Mouse (Mus musculus) MEL (cell line): ENCODE measurements at regions not wholly inside any gene's neighbourhood (a gene's known extent, or its start where the extent isn't known, plus 50 kb on each side); places are given as distances from the start of the nearest gene placed in this dataset.

ENCODE experiments used
- DNase-seq: peaks from one replicate; pipeline ENCODE4 v3.0.0; 2011; ENCODE audit warnings: low read depth, low spot score
- H3K27ac ChIP-seq: 2 replicates; pipeline ENCODE4 v1.5.1; 2012; ENCODE audit warnings: low read depth, mild to moderate bottlenecking, control low read depth, low read length, moderate library complexity; ENCODE audit not compliant: control insufficient read depth
- H3K27me3 ChIP-seq, 2 experiments: fragments of 150-350 bp in 1 of 2; sonication (generic) in 1 of 2; 2 replicates each; pipeline ENCODE4 v1.6.1; 2012; ENCODE audit warnings: low read length in 2 of 2, mild to moderate bottlenecking in 2 of 2, improper control_type of control experiment in 1 of 2, moderate library complexity in 1 of 2; ENCODE audit not compliant: insufficient read depth in 2 of 2, control insufficient read depth in 1 of 2
- H3K36me3 ChIP-seq, 2 experiments: 2 replicates each; pipeline ENCODE4 v1.6.1; 2012 to 2014; ENCODE audit warnings: low read length in 2 of 2, improper control_type of control experiment in 1 of 2, inconsistent platforms in 1 of 2, mild to moderate bottlenecking in 1 of 2; ENCODE audit not compliant: insufficient read depth in 2 of 2, control insufficient read depth in 1 of 2
- H3K4me1 ChIP-seq, 2 experiments: fragments of 150-350 bp in 1 of 2; sonication (generic) in 1 of 2; 2 replicates each; pipeline ENCODE4 v1.6.1; 2012; ENCODE audit warnings: low read length in 2 of 2, improper control_type of control experiment in 1 of 2, mild to moderate bottlenecking in 1 of 2; ENCODE audit not compliant: insufficient read depth in 2 of 2, control insufficient read depth in 1 of 2
- H3K4me3 ChIP-seq, 2 experiments: fragments of 150-350 bp in 1 of 2; sonication (generic) in 1 of 2; 2 replicates each; pipeline ENCODE4 v1.5.1; 2012; ENCODE audit warnings: low read depth in 2 of 2, low read length in 2 of 2, mild to moderate bottlenecking in 2 of 2, moderate library complexity in 2 of 2, control low read depth in 1 of 2, improper control_type of control experiment in 1 of 2; ENCODE audit not compliant: control insufficient read depth in 1 of 2, insufficient read depth in 1 of 2
- H3K79me2 ChIP-seq: 2 replicates; pipeline ENCODE4 v1.6.1; 2012; ENCODE audit warnings: mild to moderate bottlenecking, low read length, moderate library complexity; ENCODE audit not compliant: control insufficient read depth, poor library complexity, insufficient read depth
- H3K9ac ChIP-seq: 2 replicates; pipeline ENCODE4 v1.6.1; 2012; ENCODE audit warnings: low read depth, mild to moderate bottlenecking, control low read depth, low read length, moderate library complexity; ENCODE audit not compliant: control insufficient read depth, poor library complexity, severe bottlenecking
- H3K9me3 ChIP-seq: fragments of 150-350 bp; sonication (generic); replicated peaks from 2 replicates; pipeline ENCODE4 v1.6.1; 2012; ENCODE audit warnings: mild to moderate bottlenecking, low read length, improper control_type of control experiment, moderate library complexity; ENCODE audit not compliant: insufficient read depth
- CHD1 ChIP-seq: IDR thresholded peaks from 2 replicates; pipeline ENCODE4 v1.6.1; 2012; ENCODE audit warnings: low read depth, mild to moderate bottlenecking, inconsistent platforms, low read length, improper control_type of control experiment
- CTCF ChIP-seq, 3 experiments: IDR thresholded peaks in 2 of 3; conservative IDR thresholded peaks in 1 of 3; 2 replicates each; pipeline ENCODE4 v1.5.1; 2011 to 2012; ENCODE audit warnings: low read length in 3 of 3, low read depth in 2 of 3, mild to moderate bottlenecking in 2 of 3, improper control_type of control experiment in 1 of 3, inconsistent platforms in 1 of 3, mixed read lengths in 1 of 3, moderate library complexity in 1 of 3; ENCODE audit not compliant: control insufficient read depth in 1 of 3, insufficient read depth in 1 of 3, poor library complexity in 1 of 3, severe bottlenecking in 1 of 3
- E2F4 ChIP-seq: IDR thresholded peaks from 2 replicates; pipeline ENCODE4 v1.6.1; 2011; ENCODE audit warnings: low read depth, low read length, improper control_type of control experiment, borderline replicate concordance
- ETS1 ChIP-seq: IDR thresholded peaks from 2 replicates; pipeline ENCODE4 v1.6.1; 2012; ENCODE audit warnings: low read depth, mild to moderate bottlenecking, inconsistent platforms, low read length, improper control_type of control experiment, moderate library complexity
- HCFC1 ChIP-seq: IDR thresholded peaks from 2 replicates; pipeline ENCODE4 v1.6.1; 2012; ENCODE audit warnings: low read depth, mild to moderate bottlenecking, inconsistent platforms, low read length, improper control_type of control experiment, moderate library complexity
- MAX ChIP-seq: IDR thresholded peaks from 2 replicates; pipeline ENCODE4 v1.6.1; 2011; ENCODE audit warnings: low read length, improper control_type of control experiment
- MEF2A ChIP-seq: IDR thresholded peaks from 2 replicates; pipeline ENCODE4 v1.6.1; 2014; ENCODE audit warnings: low read depth, mild to moderate bottlenecking, inconsistent platforms, low read length, improper control_type of control experiment; ENCODE audit not compliant: poor library complexity, insufficient replicate concordance, severe bottlenecking; ENCODE audit errors: extremely low read depth
- NELFE ChIP-seq: IDR thresholded peaks from 2 replicates; pipeline ENCODE4 v1.6.1; 2011; ENCODE audit warnings: low read depth, low read length, improper control_type of control experiment
- POLR2AphosphoS2 ChIP-seq: IDR thresholded peaks from 2 replicates; pipeline ENCODE4 v1.6.1; 2011; ENCODE audit warnings: low read length, improper control_type of control experiment
- POLR2AphosphoS5 ChIP-seq: IDR thresholded peaks from 2 replicates; pipeline ENCODE4 v1.6.1; 2012; ENCODE audit warnings: low read depth, borderline replicate concordance, mild to moderate bottlenecking, inconsistent platforms, low read length, moderate library complexity, mixed read lengths
- RCOR1 ChIP-seq: IDR thresholded peaks from 2 replicates; pipeline ENCODE4 v1.6.1; 2012; ENCODE audit warnings: low read depth, mild to moderate bottlenecking, inconsistent platforms, low read length, improper control_type of control experiment
- SMC3 ChIP-seq: IDR thresholded peaks from 2 replicates; pipeline ENCODE4 v1.6.1; 2011; ENCODE audit warnings: low read depth, low read length, improper control_type of control experiment
- ZC3H11A ChIP-seq: IDR thresholded peaks from 2 replicates; pipeline ENCODE4 v1.6.1; 2012; ENCODE audit warnings: low read depth, mild to moderate bottlenecking, inconsistent platforms, low read length, improper control_type of control experiment
- ZMIZ1 ChIP-seq: IDR thresholded peaks from 2 replicates; pipeline ENCODE4 v1.6.1; 2012; ENCODE audit warnings: low read depth, mild to moderate bottlenecking, inconsistent platforms, low read length, improper control_type of control experiment, moderate library complexity
- ZNF384 ChIP-seq: IDR thresholded peaks from 2 replicates; pipeline ENCODE4 v1.6.1; 2012; ENCODE audit warnings: low read depth, mild to moderate bottlenecking, inconsistent platforms, low read length, improper control_type of control experiment

DNA sequence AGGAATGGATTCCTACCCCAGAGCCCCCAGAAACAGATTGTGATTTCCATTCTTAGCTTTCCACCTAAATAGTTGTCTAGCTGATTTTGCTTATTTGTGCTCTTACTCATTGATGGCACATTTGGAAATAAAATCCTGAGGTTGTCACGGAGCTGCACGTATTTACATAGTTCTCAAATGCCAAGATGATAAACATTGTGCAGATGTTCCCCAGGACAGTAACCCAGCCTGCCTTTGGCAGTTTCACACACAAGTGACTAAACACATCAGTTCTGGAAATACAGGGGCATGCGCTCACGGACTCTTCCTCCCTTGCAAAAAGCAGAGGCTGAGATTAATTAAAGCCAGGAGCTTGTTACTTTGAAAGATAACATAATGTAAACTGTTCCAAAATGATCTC is 83.1 kb upstream of the Tyw5 start:
- Histone ChIP-seq H3K27ac (no peak overlapping the region), H3K79me2 (no peaks in the 10 kb centered on the region), H3K36me3 (no peaks in the 10 kb centered on the region), H3K9me3 (no peaks in the 10 kb centered on the region), H3K4me1 (no peaks in the 10 kb centered on the region), H3K4me3 (no peak overlapping the region), H3K9ac (no peak overlapping the region), H3K27me3 (peaks cover 0 to 4% of the 10 kb centered on the region in 2 experiments; a peak in 2 of 4 replicates)
- DNase-seq: no peak
- TF ChIP-seq CTCF (IDR thresholded peaks at IDR 0.05 in 2 of 3, conservative IDR thresholded peaks at IDR 0.05 in 1 of 3; ENCODE audit: control insufficient read depth in 1 of 3, insufficient read depth in 1 of 3, low read depth in 2 of 3, low read length in 3 of 3, poor library complexity in 1 of 3, severe bottlenecking in 1 of 3) (no peak), E2F4 (no peak), ZNF384 (no peak), ZC3H11A (no peak), SMC3 (no peak)

DNA sequence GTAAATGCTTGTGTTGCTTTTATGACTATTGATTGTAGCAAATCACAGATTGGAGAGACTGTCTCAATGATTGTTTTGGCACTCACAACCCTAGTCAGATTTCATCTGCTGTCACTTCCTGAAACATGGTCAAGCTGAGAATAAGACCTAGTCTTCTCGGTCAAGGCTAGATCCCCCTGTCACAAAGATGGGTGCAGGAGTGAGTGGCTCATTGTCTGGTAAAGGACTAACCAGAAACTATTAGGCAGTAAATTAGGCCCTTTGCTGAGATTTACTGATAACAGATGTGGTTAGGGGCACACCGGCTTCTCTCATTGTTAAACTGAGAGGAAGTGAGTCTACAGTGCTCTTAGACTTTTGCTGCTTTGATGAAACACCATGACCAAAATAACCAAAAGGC is 85.8 kb upstream of the Tyw5 start:
- no peak overlapping the region for H3K4me3 ChIP-seq
- DNase-seq: no peak
- H3K9ac ChIP-seq: no peak overlapping the region
- H3K4me1 ChIP-seq: no peaks in the 10 kb centered on the region
- H3K27ac ChIP-seq: no peak overlapping the region
- TF ChIP-seq ETS1 (no peak), CHD1 (no peak), ZNF384 (no peak), NELFE (no peak), MEF2A (no peak), POLR2AphosphoS5 (no peak), RCOR1 (no peak), ZMIZ1 (no peak), HCFC1 (no peak), E2F4 (no peak), CTCF (IDR thresholded peaks at IDR 0.05 in 2 of 3, conservative IDR thresholded peaks at IDR 0.05 in 1 of 3; ENCODE audit: control insufficient read depth in 1 of 3, insufficient read depth in 1 of 3, low read depth in 2 of 3, low read length in 3 of 3, poor library complexity in 1 of 3, severe bottlenecking in 1 of 3) (no peak), MAX (no peak)
- H3K36me3 ChIP-seq: no peaks in the 10 kb centered on the region
- no peaks in the 10 kb centered on the region for H3K9me3 ChIP-seq
- peaks cover 0 to 2% of the 10 kb centered on the region in 2 experiments; a peak in 1 of 4 replicates for H3K27me3 ChIP-seq
- no peaks in the 10 kb centered on the region for H3K79me2 ChIP-seq

DNA sequence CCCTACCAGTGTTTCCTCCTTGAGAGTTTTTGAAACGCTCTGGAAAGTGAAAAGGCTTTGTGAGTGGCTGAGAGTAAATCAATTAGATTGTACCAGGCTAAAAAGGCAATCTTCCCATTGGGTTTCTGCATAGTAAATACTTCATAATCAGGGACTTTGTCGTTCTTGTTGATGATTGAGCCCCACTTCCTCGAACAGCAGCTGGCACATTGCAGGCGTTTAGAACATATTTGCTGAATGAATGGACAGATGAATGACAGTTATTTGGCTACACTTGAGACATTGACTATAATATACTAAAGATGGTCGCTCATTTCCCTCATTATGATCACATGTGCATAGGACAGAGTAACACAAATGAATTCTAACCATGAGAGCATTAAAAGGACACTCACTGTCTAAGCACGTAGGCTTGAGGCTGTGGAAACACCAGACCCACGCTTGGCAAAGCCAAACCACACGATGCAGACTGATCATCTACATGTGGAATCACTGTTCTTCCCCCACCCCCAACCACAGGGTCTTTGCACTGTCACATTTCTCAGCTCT is 90.7 kb upstream of the Tyw5 start:
- Histone ChIP-seq H3K4me1 (no peaks in the 10 kb centered on the region), H3K4me3 (no peak overlapping the region), H3K79me2 (no peaks in the 10 kb centered on the region), H3K27me3 (no peaks in the 10 kb centered on the region; a peak in 1 of 4 replicates), H3K9me3 (no peaks in the 10 kb centered on the region), H3K9ac (no peak overlapping the region), H3K27ac (no peak overlapping the region)
- no peak for DNase-seq
- no peak for TF ChIP-seq POLR2AphosphoS2
- TF ChIP-seq, all 39 proteins: peak for 0
- no peaks in the 10 kb centered on the region for H3K36me3 ChIP-seq
